Mouse (Mus musculus) cerebellum, adult 18-20 months (tissue): ENCODE measurements around the gene Mllt11.
A peak's percentile ranks its signal among the peaks of the same experiment; 100 is the strongest.

Source experiments
- DNase-seq, 2 experiments: peaks; one replicate each; pipeline ENCODE4 v3.0.0; 2021

Mllt11 gene

GRCm38 (mm10) chr3:95243086-95243485 lies 11.1 kb upstream of the Mllt11 start:
- DNase-seq: no peak

- no peak for DNase-seq
These were observed 9.5 kb upstream of the Mllt11 start, which contains the start of gene Gm128 for GRCm38 (mm10) chr3:95241498-95241897. TSS of gene Gm128 (minus strand) at chr3:95241598.

DNA sequence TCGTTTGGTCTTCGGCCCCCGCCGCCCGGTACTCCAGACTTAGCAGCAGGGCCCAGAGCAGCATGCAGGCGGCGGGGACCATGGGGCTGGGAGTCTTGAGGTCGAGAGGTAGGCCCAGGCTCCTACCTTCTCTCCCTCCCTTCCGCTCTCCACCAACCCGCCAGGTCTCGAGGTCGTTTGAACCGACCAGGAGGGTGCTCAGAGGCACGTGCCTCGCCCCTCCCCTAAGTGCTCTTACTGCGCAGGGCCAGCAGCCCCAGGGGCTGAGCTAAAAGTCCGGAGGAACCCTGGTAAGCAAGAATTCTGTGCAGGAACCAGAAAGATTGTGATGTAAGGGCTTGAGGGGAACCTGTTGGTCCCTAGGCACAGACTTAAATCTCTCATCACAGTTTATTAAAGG lies 8.9 kb upstream of the Mllt11 start:
- no peak for DNase-seq

DNA sequence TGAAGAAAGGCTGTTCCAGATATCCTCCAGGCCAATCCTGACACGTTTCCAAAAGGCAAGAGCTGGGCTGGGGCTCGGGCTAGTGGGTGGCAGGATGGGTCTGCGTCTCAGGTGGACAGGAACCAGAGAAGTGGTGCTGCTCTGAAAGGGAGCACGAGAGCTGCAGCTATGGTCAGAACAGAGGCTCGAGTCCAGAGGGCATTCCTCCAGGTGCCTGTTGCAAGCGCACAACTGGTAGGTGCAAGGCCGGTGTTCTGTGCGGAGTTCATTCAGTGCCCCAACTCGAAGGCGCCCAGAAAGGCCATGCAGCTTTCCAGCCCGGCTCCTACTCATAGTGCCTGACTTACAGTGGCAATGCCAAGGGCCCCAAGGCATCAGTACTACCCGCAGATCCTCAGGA lies 8.0 kb upstream of the Mllt11 start:
- DNase-seq: no peak

GRCm38 (mm10) chr3:95239022-95239421 lies 7.1 kb upstream of the Mllt11 start:
- DNase-seq: no peak

GRCm38 (mm10) chr3:95237541-95238099 lies 5.6 kb upstream of the Mllt11 start:
- DNase-seq: no peak

DNA sequence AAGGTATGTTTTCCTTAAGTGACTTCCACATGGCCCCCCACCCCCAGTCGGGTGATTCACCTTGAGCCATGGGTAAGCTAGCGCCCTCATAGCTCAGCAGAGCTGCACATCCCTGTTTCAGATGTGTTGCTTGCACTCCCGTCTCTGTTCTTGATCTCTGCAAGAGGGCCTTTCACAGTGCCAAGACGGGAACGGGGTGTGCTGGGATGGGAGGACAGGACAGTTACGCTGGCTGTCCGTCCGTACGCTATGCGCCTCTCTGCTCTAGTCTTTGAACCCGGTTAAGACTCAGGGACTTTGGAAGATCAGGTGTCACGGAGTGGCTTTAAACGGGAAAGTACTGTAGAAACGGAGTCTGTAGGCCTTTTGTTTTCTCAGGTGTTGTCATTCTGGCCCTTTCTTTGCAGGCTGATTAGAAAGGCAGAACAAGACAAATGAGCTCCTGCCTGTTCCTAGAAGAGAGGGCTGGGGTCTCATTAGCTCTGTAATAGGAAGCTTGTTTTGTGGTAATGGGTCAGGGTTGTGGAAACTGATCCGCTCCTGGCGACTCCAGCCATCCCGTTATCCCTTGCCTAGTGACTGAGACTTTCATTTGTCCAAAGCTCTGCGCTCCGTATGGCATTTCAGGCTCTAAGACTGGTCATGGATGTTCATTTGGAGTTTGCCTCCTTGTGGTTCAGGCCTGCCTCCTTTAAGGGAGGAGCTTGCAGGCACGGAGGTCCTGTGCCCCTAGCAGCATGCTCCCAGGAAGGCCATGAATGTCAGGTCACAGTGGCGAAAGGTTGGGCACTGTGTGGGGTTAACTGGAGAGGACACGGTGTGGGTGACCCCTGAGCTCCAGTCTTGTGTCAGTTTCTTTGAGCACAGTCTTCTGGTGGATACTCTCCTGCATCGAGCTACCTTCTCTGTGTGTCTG lies 3.7 kb upstream of the Mllt11 start:
- DNase-seq: no peak

DNA sequence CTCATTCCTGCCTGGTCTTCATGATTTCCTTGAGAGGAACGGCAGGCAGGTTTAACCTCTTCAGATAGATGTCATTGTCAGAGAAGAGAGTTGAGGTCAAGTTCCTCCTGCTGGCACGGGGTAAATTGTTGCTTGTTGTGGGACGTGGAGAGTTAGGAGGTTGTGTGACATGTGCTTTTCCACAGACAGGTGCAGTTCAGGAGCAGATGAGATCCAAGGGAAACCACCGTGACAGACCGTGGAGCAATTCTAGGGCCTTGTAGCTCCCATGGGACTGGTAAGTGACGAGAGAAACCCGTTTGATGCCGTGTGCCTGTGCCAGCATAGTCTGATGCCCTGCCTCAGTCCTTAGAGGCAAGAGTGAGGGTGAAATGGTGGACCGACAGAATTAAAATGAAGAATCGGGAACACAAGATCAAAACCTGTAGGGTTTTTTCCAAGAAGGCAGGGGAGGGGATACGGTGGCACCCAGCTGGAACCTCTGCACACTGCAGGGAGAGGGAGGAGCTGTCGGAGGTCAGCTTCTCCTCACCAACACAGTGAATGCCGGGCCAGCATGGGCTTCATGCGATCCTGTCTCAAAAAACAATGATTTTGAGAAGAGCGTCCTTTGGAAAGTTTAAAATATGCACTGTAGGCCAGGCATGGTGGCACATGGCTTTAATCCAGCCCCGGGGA lies 1.5 kb upstream of the Mllt11 start:
- DNase-seq: no peak

DNA sequence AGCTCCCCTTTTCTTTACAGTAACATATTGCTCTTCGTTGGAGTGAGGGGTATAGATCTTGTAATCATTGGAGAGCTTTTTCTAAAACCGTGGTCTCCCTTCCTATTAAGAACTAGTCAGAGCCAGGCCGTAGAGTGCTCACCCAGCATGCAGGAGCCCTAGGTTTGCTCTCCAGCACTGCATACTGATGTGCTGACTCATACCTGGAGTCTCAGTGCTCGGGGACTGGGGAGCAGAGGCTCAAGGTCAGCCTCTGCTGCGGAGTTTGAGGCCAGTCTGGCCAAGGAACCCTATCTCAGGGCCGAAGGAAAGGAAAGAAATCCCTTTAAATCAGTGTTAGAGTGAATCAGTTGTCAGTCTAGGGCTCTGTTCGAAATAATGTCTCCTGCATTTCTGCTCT lies 800 bp upstream of the Mllt11 start:
- DNase-seq: no peak

- DNase-seq: no peak
These were observed 1.3 kb downstream of the Mllt11 start for GRCm38 (mm10) chr3:95230495-95231297.

DNA sequence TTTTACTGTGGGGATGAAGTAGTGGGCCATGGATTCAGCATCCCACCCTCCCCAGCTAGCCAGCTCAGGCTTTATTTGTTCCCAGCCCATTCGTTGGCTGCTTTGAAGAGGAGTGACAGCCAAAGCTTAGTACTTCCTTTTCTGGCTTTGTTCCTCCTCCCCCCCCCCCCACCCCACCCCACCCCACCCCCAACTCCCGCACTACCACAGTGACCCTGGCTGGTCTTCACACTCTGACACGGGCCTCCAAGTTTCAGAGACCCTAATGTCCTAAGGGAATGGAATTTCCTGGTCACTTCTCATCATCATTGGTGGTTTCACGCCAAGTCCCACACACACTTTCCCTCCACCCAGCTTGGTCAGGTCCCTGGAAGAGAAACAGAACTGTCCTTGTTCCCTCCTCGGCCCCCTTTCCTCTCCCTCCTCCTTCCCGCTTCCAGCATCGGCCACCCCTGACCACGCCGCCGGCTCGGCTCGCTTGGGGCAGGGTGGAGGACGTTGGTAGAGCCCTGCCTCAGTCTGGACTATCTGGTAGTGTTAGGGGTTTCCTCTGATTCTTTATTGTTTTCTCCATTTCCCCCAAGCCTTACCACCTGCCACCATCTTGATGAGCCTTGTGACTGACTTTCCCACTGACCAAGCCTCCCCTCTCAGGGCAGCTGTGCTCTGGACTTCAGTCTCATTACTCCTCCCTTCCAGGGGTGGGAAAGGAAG lies 2.0 kb downstream of the Mllt11 start:
- DNase-seq: peak; percentile 39 to 56

GRCm38 (mm10) chr3:95228894-95229780 lies 2.8 kb downstream of the Mllt11 start:
- DNase-seq: peak; percentile 39 to 53

DNA sequence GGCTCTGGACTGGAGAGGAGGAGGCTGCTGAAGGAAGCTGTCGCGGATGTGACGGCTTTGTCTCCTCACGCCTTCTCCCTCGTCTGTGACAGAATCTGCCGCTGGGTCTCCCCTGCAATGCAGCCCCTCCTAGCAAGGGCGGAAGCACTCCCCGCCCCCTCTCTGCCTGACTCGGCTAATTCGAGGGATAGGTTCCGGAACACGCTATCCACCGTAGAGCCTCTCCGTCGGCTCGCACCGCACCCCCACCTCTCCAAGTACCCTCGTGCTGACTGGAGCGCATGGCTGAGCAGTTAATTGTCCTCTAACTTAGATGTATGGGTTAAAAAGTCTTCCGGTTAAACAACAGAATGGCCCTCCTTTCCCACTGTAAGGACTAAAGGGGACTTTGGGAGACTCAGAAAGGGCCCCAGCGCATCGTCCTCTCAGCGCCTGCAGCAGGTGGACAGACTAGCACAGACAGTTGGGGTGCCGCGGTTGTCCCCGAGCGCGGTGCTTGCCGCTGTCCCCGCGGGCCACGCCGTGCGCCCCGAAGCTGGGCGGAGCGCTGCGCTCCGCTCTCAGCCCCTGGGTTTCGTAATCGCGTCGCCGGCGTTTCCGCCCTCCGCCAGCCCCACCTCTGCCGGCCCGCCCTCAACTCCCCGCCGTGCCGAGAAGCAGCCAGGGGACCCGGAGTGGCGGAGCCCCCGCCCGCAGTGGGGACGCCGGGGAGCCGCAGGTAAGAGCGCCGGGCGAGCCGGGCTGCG lies 3.6 kb downstream of the Mllt11 start, which contains the start of gene Cdc42se1:
Gene Cdc42se1 (plus strand): TSS at position 585 of the 746 bp plus-strand sequence.
- DNase-seq: peak; percentile 88 to 90

DNA sequence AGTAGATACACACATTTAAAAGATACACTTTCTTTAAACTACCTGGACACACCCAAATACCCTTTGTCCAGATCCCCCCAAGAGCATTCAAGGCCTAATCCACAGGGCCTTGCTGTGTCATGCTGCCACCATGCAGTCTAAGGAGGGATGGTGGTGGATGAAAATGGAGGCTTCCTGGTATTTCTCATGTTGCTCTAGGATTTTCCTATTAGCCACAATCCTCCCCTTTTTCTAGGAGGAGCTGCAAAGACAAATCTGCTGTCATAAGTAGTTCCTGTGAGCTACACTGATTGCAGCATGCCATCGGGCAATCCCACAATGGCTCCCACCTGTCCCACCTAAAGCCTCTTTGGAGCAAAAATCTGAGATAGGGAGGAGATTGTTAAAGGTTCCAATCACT lies 4.8 kb downstream of the Mllt11 start:
- no peak for DNase-seq

DNA sequence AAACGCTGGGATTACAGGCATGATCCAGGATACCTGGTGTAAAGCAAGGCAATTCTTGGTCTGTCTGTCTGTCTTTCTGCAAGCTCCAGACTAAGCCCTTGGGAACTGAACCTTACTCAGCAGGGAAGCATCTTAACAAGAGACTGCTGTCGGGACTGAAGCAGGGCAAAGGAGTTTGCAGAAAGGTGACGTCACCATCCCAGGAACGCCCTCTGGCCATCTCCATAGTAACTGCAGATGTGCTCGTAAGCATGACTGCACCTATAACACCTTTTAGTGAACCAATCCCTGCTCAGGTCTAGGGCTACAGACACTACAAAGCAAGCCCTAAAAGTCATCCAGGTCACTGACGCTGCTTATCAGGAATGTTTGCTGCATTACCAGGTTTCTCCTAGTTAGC lies 7.7 kb downstream of the Mllt11 start:
- no peak for DNase-seq

GRCm38 (mm10) chr3:95223041-95223440 lies 8.9 kb downstream of the Mllt11 start:
- DNase-seq: no peak

GRCm38 (mm10) chr3:95218466-95219137 lies 13.4 kb downstream of the Mllt11 start:
- no peak for DNase-seq

GRCm38 (mm10) chr3:95217255-95218134 lies 14.5 kb downstream of the Mllt11 start, which contains the start of gene Gabpb2:
TSS of gene Gabpb2 (minus strand) at chr3:95217916.
- peak; percentile 93 to 96 for DNase-seq
